Mouse (Mus musculus): ENCODE results near the gene Gm20741.

DNA sequence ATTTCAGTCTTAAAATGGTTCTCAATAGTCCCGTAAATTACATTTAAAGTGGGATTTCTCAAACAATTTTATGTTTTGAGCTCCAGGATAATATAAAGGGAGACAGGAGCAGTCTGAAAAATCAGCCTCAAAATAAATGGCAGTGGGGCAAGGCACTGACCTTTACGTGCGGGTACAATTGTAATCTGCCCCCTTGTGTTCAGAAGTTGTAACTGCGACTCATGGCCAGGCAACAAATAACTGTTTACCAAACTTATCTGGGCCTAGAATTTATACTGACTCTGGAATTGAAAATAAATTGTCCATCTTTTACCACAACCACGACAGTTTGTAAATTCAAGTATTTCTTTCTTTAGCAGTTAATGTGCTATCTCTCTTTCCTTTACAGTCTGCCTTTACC is 39.4 kb upstream of the Gm20741 start:
- TF ChIP-seq CTCF (IDR thresholded peaks at IDR 0.05; ENCODE audit: control insufficient read depth, insufficient read depth, insufficient replicate concordance, low read depth, low read length) (peak; percentile 25; the same call in 1 of the 2 replicates), POLR2A (IDR thresholded peaks at IDR 0.05; ENCODE audit: control insufficient read depth, low read depth, low read length) (no peak)

Measured in testis, adult 2 months (tissue).